Mouse (Mus musculus): ENCODE data around the gene Prcd.

DNA sequence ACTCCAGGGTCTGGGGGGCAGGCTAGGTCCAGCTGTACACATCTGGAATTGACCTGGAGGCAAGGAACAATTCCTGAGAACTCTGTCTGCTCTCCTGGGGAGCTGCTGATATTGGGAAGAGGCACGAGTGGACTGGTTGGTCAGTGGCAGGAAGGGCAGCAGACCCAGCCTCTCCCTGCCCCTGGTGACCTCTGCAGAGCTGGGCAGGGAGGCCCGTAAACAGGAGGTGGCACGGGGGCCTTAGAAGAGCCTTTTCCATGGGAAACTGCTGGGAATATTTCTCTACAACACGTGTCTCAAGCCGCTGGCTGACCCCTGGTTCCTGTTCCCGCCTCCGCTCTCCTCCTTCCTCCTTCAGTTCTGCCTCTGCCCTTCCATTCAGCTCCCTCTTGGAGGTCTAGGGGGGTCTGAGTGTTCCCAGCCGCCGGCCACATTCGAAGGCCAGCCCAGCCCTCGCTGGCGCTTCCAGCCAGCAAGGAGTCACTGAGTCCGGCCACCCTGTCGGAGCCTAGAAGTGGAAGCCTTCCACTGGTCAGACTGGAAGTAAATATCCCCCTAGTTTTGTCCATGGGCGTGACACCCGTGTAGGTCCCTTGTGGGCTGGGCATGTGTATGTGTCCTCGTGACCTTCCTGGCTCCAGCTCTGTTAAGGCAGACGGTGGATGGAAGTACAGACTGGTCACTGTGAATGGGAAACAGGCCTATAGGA lies 5.0 kb upstream of the Prcd start:
- TF ChIP-seq CTCF (conservative IDR thresholded peaks at IDR 0.05; ENCODE audit: insufficient read depth, insufficient read length, low read depth, low read length) (no peak), POLR2A (IDR thresholded peaks at IDR 0.05; ENCODE audit: low read depth, low read length) (no peak)

Measured in kidney, adult 2 months (tissue).